Mouse (Mus musculus) E14TG2a.4 (cell line): ENCODE results near the gene Endou.

Experiments
- H3K27me3 ChIP-seq: 2 replicates; pipeline ENCODE4 v1.6.1; 2014; ENCODE audit warnings: low read length, control low read depth; ENCODE audit not compliant: insufficient read depth
- H3K36me3 ChIP-seq: 2 replicates; pipeline ENCODE4 v1.6.1; 2014; ENCODE audit warnings: low read length, control low read depth; ENCODE audit not compliant: insufficient read depth
- H3K4me1 ChIP-seq: replicated peaks from 2 replicates; pipeline ENCODE4 v1.6.1; 2014; ENCODE audit warnings: low read depth, low read length, control low read depth
- H3K4me3 ChIP-seq: replicated peaks from 2 replicates; pipeline ENCODE4 v1.5.1; 2014; ENCODE audit warnings: mild to moderate bottlenecking, low read length
- H3K9me3 ChIP-seq: 2 replicates; pipeline ENCODE4 v1.6.1; 2014; ENCODE audit warnings: low read length, control low read depth
- CTCF ChIP-seq: conservative IDR thresholded peaks from 2 replicates; pipeline ENCODE4 v1.5.1; 2014; ENCODE audit warnings: low read length
- NANOG ChIP-seq: IDR thresholded peaks from 2 replicates; pipeline ENCODE4 v1.6.1; 2014; ENCODE audit warnings: borderline replicate concordance, low read length, mixed read lengths
- POU5F1 ChIP-seq: IDR thresholded peaks from 2 replicates; pipeline ENCODE4 v1.6.1; 2014; ENCODE audit warnings: low read length, borderline replicate concordance

Gene Endou

GRCm38 (mm10) chr15:97743210-97743609 lies 12.1 kb upstream of the Endou start:
- H3K4me1 ChIP-seq: peaks cover 5% of the 10 kb centered on the region
- TF ChIP-seq POU5F1 (no peak), CTCF (no peak), NANOG (no peak)
- 0 out of 2 replicates have a peak, but pooled peaks cover 9% of the 10 kb centered on the region for H3K9me3 ChIP-seq
- H3K4me3 ChIP-seq: no peak overlapping the region
- peaks cover 3% of the 10 kb centered on the region; the same call in 1 of the 2 replicates for H3K27me3 ChIP-seq
- peaks cover 24% of the 10 kb centered on the region for H3K36me3 ChIP-seq

- TF ChIP-seq NANOG: no peak
- Histone ChIP-seq H3K36me3 (peaks cover 21% of the 10 kb centered on the region), H3K27me3 (peaks cover 3% of the 10 kb centered on the region; the same call in 1 of the 2 replicates), H3K4me3 (no peak overlapping the region), H3K9me3 (peaks cover 16% of the 10 kb centered on the region), H3K4me1 (peaks cover 5% of the 10 kb centered on the region)
These were observed 11.5 kb upstream of the Endou start for GRCm38 (mm10) chr15:97742600-97742999.

GRCm38 (mm10) chr15:97742074-97742473 lies 10.9 kb upstream of the Endou start:
- Histone ChIP-seq H3K9me3 (peaks cover 21% of the 10 kb centered on the region), H3K27me3 (peaks cover 3% of the 10 kb centered on the region; the same call in 1 of the 2 replicates), H3K4me3 (no peak overlapping the region), H3K36me3 (peaks cover 19% of the 10 kb centered on the region), H3K4me1 (peaks cover 5% of the 10 kb centered on the region)
- TF ChIP-seq CTCF (no peak), NANOG (no peak)

- Histone ChIP-seq H3K27me3 (peaks cover 3% of the 10 kb centered on the region; the same call in 1 of the 2 replicates), H3K4me3 (no peak overlapping the region), H3K9me3 (peaks cover 25% of the 10 kb centered on the region), H3K36me3 (peaks cover 15% of the 10 kb centered on the region), H3K4me1 (peaks cover 5% of the 10 kb centered on the region)
- TF ChIP-seq POU5F1: no peak
- no peak for TF ChIP-seq CTCF
- TF ChIP-seq NANOG: no peak
These were observed 10.5 kb upstream of the Endou start for GRCm38 (mm10) chr15:97741662-97742061.

- H3K27me3 ChIP-seq: peaks cover 3% of the 10 kb centered on the region; the same call in 1 of the 2 replicates
- peaks cover 3% of the 10 kb centered on the region for H3K4me1 ChIP-seq
- H3K36me3 ChIP-seq: peaks cover 5% of the 10 kb centered on the region
- H3K4me3 ChIP-seq: no peak overlapping the region
- TF ChIP-seq NANOG (no peak), CTCF (no peak)
- peaks cover 28% of the 10 kb centered on the region for H3K9me3 ChIP-seq
These were observed 9.2 kb upstream of the Endou start for GRCm38 (mm10) chr15:97740283-97740732.

- TF ChIP-seq NANOG (no peak), POU5F1 (no peak), CTCF (no peak)
- no peak overlapping the region for H3K4me3 ChIP-seq
- H3K4me1 ChIP-seq: no peaks in the 10 kb centered on the region
- H3K36me3 ChIP-seq: no peaks in the 10 kb centered on the region; the same call in 1 of the 2 replicates
- peaks cover 31% of the 10 kb centered on the region for H3K9me3 ChIP-seq
- peaks cover 3% of the 10 kb centered on the region; the same call in 1 of the 2 replicates for H3K27me3 ChIP-seq
These were observed 7.8 kb upstream of the Endou start for GRCm38 (mm10) chr15:97738923-97739322.

- H3K27me3 ChIP-seq: no peaks in the 10 kb centered on the region; the same call in 1 of the 2 replicates
- H3K4me1 ChIP-seq: no peaks in the 10 kb centered on the region
- H3K9me3 ChIP-seq: peaks cover 61% of the 10 kb centered on the region
- no peak for TF ChIP-seq POU5F1
- no peak for TF ChIP-seq CTCF
- no peak for TF ChIP-seq NANOG
- H3K36me3 ChIP-seq: no peaks in the 10 kb centered on the region; the same call in 1 of the 2 replicates
- no peak overlapping the region for H3K4me3 ChIP-seq
These were observed 849 bp upstream of the Endou start for GRCm38 (mm10) chr15:97731988-97732387.

GRCm38 (mm10) chr15:97730365-97730764 lies 774 bp downstream of the Endou start:
- no peak overlapping the region for H3K4me3 ChIP-seq
- H3K27me3 ChIP-seq: no peaks in the 10 kb centered on the region; the same call in 1 of the 2 replicates
- H3K36me3 ChIP-seq: no peaks in the 10 kb centered on the region
- no peaks in the 10 kb centered on the region for H3K4me1 ChIP-seq
- H3K9me3 ChIP-seq: peaks cover 55% of the 10 kb centered on the region
- no peak for TF ChIP-seq NANOG
- TF ChIP-seq CTCF: no peak
- TF ChIP-seq POU5F1: no peak

- peaks cover 50% of the 10 kb centered on the region for H3K9me3 ChIP-seq
- no peaks in the 10 kb centered on the region for H3K4me1 ChIP-seq
- H3K27me3 ChIP-seq: no peaks in the 10 kb centered on the region; the same call in 1 of the 2 replicates
- TF ChIP-seq POU5F1 (no peak), NANOG (no peak), CTCF (no peak)
- no peaks in the 10 kb centered on the region for H3K36me3 ChIP-seq
- H3K4me3 ChIP-seq: no peak overlapping the region
These were observed 2.3 kb downstream of the Endou start for GRCm38 (mm10) chr15:97728804-97729203.
